Mouse (Mus musculus) frontal cortex, adult (tissue): Measurements from ENCODE around the gene Sox18.
A peak's percentile ranks its signal among the peaks of the same experiment; 100 is the strongest.

Experiments used
- ATAC-seq: cut with Nextera tagmentation; 2 replicates; pipeline ENCODE4 v1.9.2; 2017; ENCODE audit warnings: mild to moderate bottlenecking, moderate library complexity, mixed read lengths; ENCODE audit not compliant: low TSS enrichment

The Sox18 gene

DNA sequence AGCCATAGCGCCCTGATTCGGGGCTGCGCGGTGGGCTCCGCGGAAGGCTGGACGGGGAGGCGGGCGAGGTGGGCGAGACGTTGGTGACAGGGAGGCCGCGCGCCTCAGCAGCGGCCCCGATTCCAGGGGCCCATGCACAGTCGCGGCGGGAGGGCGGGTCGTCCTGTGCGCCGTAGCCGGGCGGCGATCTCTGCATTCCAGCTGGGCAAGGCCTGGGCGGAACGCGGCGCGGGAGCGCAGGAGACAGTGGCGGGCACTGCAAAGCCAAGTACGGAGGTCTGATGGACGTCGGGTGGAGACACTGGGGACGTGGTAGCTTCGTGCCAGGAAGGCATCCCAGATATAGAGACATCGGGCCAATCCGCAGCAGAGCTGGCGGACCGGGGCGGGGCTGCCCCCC lies at the start of gene Sox18:
Gene Sox18, minus strand, starts transcription at position 315 of the 400 bp plus-strand sequence.
- peak; percentile 39; the same call in 1 of the 2 replicates for ATAC-seq

DNA sequence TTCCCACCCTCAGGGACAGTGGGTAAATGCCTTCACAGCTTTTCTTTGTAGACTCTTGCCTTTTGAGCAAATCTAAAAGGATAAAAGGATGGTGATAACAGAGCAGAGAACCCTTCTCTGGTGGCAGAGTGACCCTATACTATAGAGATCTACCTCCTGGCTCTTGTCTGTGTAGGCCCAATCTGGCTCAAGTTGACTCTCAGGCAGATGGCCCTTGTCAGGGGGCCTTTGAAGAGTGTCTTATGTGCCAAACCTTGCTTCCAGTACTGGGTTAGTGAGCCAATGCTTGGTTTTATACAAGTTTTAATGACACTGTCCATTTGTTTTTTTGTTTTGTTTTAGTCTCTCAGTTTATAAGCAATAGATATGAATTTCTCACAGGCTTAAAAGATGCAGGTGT lies 49.8 kb upstream of the Sox18 start:
- ATAC-seq = no peak

DNA sequence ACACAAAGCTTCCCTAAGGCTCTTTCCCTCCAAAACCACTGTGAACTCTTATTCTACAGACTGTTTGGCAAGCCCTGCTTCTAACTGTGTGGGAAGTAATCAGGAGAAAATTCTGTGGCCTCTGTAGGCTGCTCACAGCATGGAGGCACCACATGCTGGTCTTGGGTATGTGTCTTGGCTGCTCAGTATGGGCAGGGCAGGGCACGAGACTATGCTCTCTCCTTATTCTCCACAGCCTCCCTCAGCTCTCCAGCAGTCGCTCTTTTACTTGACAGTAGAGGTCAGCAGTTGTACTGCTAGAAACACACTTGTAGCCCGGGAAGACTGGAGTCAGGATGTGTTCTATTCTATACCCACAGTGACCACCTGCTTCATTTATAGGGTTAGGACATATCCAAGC lies 48.6 kb upstream of the Sox18 start:
- no peak for ATAC-seq

DNA sequence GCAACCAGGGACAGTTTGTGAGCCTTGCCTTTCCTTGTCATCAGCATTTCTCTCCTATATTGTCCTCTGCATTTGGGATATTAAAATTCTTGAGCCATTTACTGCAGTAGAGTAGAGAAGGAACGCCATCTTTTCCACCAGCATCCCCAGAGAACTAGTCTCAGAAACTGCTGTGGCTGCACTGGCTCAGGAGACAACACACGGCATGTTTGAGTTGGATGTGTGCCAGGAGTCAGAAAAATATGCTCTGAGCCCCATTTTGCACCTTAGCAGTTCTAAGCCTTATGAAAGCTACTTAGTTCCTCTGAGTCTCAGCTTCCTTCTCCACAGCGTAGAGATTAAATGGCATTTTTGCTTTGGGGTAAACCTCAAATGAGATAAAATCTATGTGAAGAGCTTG lies 45.6 kb upstream of the Sox18 start:
- ATAC-seq = no peak

DNA sequence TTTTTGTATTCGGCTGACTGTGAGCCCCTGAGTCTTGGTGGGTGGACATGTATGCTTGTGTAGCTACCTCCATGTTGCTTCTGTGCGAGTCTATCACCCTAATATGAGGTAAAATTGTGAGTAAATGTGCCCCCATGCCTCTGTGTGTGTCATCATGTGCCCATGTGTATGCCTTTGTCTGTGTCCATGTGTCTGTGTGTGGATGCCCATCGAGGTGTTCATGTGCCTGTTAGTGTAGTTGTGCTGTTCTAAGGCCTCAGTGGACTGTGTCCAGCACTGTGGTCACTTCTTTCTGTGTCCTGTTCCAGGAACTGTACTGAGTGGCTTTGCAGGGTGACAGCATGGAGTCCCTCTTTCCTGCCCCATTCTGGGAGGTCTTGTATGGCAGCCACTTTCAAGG lies 43.9 kb upstream of the Sox18 start:
- ATAC-seq = peak; percentile 24

DNA sequence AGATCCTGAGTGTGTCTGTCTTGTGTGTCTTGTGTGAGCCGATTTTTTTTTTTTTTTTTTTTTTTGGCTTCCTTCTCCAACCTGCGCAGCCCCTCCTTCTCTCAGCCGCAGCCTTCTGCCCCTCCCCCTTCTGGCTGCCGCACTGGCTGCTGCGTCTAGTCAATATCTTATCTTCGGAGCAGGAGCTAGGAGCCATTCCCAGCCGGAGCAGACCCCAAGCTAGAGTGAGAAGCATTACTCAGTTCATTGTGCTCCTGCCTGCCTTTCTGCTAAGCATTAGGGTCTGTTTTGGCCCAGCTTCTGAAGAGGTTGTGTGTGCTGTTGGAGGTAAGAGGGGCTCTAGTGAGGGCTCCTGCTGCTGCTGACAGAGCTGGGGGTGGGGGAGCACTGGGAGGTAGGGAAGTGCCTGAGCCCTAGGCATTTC lies 43.5 kb upstream of the Sox18 start, which contains the start of gene Oprl1:
Gene Oprl1, plus strand, starts transcription at position 114 of the 424 bp plus-strand sequence.
- ATAC-seq = peak; percentile 55

DNA sequence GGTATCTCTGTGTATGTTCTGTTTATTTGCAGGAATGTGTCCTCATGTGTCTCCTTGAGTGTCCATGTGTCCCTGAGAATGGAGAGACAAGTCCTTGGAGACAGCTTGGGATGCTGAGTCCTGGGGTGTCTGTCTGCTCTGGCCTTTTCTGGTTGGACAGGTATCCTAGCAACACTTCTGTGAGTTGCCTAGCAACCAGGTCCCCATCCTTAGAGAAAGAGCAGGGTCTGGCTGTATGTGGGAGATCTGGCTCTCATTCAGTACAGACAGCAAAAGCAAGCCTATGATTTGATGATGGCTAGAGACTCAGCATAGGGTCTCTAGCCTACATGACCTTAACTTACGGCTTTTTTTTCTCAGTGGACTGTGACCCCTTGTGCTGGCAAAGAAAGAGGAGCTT lies 42.3 kb upstream of the Sox18 start:
- peak; percentile 79 for ATAC-seq

DNA sequence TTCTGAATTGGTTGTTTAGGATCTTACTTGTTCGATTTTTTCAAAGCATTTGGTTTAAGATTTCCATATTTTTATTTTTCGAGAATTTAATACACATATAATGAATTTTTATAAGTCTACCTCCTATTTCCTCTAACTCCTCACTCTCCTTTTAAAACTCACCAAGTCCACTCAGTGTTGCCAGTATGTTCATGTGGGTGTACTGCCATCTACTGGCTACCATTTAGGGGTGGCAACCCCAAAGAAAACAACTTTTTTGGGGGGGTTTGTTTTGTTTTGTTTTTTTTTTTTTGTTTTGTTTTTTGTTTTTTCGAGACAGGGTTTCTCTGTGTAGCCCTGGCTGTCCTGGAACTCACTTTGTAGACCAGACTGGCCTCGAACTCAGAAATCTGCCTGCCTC lies 35.2 kb upstream of the Sox18 start:
- ATAC-seq = no peak

DNA sequence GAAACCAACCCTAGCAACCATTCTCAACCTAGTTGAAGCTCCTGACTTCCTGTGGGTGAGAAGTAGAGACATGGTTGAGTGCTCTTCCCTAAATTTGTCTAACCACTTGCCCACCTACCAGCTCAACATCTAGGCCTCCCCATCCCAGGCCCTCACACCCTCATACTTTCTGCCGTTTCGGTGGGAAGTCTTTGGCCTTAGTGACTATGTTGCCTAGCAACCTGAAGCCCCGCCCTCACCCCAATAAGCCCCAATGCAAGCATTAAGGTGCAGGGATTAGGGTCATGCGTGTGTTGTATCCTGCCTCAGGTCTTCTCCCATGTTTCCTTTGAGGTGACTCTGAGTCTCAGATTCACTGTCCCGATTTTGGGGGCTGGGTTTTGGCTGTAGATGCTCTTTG lies 26.8 kb upstream of the Sox18 start, which contains the start of gene Lkaaear1:
Gene Lkaaear1, minus strand, starts transcription at position 202 of the 400 bp plus-strand sequence.
- ATAC-seq = no peak

DNA sequence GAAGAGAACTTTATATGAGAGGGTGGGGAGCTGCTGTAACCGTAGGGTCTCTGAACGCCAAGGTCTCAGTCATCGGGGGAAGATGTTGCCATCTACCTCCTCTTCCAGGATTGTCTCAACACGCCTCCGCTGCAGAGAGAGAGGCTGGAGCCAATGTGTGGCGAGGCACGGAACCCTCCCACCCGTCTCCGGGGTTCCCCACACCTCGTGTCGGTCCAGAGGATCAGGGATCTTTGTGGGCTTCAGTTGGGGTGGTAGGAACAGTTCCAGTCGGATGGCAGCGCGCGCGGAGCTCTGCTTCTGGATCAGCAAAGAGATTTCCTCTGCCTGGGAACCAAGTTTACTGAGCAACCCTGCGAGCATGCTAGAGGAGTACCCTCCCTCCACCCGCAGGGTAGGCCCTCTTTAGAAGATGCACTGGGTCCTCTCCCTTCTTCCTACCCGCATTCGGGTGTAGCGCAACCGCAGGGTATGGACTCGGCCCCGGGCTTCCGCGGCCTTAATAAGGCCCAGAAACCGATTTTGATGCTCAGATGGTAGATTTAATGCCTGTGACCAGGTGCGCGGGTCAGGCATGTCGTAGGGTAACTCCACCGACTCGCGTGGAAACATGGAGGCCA lies 25.5 kb upstream of the Sox18 start:
- no peak for ATAC-seq

DNA sequence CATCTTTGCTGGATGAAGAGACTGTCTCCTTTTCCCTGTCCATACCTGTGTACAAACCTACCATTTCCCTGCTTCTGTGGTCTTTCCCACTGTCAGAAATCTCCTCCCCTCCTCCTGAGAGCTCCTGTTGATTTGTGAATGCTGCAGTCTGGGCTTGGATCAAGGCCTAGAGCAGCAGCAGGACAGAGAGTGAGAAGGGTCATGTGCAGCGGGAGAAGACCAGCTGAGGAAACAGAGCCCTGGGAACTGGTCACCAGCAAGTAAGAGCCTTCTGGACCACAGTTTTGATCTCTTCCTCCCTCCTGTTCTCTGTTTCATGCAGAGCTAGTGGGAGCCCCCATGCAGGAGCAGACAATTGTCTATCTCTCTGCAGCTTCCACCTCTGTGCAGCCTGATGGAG lies 24.3 kb upstream of the Sox18 start:
- no peak for ATAC-seq

DNA sequence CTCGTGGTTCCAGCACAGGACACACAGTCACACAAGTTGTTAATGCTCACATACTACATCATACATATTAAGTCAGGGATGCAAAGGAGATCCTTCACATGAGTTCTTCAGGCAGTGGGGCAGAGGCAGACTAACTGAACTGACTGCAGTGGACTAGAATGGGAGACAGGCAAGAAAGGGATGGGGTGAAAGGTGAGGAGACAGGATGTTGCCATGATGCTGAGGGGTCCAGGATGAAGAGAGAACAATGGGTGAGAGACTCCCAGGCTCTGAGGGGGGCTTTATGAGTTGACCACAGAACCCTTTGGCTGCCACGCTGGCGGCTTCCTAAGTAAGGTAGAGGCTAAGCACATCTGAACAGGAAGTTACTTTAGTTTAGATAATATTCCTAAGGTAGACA lies 23.1 kb upstream of the Sox18 start:
- ATAC-seq = no peak

DNA sequence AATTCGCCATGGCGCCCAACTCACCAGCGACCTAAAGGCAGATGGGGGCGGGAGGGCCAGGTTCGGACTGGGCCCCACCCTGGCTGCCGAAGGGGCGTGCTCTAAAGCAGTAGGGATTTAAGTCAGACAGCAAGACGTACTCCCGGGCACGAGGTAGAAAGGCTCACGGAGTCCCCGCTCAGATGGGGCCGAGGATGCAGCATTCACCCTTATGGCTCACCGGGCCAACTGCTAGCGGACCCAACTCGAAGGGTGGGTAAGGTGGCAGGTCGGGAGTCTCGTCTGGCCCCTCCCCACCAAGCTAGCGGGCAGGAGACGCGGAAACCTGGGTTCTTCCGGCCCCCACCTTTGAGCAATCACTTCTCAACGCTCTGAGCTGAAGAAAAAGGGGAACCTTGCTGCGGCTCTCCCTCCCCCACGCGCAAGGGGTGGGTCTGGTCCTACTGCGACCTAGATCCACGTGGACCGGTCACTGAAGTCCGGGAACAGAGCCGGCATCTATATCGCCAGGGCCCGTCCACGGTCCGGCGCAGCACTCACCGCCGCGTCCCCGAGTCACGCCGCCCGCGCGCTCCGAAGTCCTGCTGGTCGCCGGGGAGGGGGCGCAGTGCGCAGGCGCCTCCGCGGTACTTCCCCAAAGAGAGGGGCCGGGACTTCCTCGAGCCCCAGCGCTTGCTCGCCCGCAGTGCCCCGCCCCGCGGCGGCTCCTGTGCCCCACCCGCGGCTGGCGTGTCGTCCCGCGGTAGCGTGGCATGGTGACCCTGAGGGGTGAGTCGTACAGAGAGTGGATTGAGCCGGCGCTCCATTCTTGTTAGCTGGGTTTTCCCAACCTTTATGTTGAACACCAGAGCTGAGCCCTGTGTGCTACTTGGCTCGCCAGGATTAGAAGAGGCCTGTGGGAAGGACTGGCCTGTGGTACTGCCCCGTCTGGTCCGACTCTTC lies 22.2 kb upstream of the Sox18 start, which contains the start of gene Rgs19:
Gene Rgs19, minus strand, starts transcription at position 639 of the 942 bp plus-strand sequence.
- ATAC-seq = peak; percentile 53

DNA sequence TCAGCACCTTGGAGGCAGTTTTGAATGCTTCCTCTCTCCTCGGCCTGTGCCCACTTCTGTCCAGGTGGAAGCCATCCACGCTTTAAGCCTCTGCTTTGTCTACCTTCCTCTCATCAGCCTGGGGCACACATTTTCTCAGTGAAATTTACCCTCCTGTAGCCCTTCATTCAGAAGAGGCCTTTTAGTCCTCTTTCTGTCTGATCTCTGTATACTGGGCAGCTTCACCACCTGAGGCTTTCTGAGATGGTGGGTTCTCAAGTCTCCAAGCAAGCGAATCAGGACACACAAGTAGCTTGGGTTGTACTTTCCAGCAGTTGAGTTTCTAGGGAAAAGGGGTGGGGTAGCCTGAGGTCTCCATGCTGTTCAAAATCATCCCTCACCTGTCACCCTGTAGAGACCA lies 20.9 kb upstream of the Sox18 start:
- ATAC-seq = no peak

DNA sequence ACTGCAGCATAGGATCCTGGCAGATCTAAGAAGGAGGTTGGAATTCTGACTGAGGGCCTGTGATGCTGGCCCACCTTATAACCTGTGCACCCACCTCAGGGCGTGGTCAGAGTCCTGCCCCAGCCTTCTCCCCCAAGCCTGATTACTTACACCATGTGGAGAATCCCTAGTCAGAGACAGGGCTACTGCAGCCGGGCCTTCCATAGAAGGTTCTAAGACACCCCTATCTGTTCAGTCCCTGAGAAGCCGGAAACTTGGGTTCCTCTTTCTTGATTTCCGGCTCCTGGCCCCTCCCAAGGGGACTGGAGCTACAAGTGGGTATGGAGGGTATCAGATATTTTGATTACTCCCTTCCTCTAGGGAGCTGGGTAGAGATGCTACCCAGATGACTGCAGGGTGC lies 20.1 kb upstream of the Sox18 start:
- no peak for ATAC-seq

DNA sequence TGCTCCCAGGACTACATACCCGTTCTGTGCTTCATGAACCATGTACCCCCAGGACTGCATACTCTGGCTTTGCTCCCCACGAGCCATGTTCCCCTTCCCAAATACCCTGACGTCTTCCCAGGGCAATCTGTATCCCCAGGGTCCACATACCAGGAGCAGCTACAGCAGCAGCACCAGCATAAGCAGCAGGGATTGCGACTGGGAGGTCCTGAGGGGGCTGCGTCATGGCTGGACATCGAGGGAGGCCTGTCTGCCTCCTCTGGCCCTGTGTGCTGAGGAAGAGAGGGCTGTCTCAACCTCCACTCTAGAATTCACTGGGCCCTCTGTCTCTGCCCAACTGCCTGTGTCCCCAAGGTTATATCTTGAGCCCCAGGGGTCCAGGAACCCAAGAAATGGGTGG lies 19.6 kb upstream of the Sox18 start:
- ATAC-seq = no peak

DNA sequence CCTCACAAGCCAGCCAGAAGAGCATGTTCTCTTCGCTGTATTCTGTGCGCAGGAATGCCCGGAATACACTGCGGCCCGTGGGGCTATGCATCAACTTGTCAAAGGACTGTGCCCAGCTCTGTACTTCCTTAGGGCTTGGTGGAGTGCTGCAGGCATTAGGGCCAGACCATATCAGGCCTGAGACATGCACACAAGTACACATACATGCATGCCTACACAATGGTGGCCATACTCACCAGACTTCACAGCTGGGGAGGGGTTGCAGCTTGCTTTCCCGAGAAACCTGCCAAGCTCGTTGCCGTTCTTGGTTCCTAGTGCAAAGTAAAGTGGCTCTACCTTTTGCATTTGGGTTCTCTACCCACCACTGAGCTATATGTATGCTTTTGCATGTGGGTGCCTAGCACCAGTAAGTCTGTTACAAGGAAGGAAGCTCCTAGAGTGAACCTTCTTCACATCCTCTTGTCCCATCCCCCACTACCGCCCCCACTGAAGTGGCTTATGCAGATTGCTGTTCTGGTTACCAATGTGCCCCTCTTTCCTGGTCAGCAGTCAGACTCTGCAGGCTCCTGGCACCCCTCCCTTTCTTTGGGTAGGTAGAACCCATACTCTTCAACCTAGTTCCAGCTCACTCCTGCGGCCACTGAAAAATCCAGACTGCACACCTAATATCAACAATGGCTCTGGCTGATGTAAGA lies 18.2 kb upstream of the Sox18 start:
- 0 out of 2 replicates have a peak, but pooled peaks have one; percentile 12 for ATAC-seq

DNA sequence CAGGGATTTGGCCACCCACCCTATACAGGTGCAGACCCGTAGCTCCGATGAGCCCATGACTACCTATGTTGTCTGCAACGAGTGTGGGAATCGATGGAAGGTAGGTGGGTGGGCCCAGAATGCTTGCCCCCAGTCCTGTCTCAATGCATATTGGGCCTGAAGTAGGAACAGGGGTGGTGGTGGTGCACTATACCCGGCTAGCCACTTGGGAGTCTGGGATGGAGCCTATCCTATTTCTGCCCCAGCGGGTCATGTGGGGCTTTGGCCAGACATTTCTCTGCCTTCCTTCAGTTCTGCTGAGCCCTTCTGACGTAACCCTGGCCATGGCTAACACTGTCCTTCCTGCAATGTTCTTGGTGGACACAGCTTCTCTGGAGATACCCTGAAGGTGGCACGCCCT lies 16.1 kb upstream of the Sox18 start:
- no peak for ATAC-seq

DNA sequence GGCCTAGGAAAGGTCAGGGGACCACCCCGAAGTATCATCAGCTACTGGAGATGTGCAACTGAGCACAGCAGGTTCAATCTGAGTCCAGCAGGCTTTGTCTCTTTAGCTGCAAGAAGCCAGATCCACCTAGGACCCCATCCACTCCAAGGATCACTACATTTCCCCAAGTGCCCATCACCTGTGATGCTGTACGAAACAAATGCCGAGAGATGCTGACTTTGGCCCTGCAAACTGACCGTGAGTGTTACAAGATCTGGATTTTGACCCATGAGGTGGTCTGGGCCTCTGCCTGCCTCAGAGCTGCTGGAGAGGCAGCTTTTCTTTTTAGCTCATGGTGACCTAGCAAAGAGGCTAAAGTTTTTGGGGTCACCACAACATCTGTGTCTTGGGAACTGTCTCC lies 14.2 kb upstream of the Sox18 start:
- no peak for ATAC-seq

DNA sequence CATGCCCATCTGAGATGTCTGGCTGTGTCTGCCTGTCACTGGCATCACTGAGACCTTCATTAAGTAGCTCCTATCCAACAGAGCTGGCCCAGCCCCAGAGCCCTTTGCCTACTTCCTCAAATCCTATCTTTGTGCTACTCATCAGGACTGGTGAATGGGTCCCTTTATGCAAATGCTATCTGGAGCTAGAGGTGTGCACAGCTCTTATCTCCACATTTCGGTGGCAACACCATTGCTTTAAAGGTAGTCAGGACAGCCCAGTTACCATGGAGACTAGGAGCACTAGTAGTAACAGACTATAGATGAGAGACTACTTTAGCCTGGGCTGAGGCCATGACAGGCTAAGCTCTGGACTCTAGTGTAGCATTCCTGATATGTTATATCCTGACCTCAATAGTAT lies 13.3 kb upstream of the Sox18 start:
- no peak for ATAC-seq

DNA sequence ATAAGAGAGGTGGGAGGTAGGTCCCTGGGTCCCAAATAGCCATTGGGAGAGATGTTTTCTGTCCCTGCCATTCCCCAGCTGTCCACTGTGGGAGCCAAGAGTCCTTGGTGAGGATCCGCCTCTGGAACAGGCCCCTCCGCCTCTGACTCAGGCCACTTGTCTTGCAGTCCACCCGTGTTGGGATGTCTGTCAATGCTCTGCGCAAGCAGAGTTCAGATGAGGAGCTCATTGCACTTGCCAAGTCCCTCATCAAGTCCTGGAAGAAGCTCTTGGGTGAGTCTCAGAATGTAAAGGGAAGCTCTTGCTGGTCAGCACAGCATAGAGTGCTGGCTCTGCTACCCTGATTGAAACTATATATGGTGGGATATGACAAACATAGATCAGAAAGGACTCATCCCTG lies 11.9 kb upstream of the Sox18 start:
- ATAC-seq = no peak

DNA sequence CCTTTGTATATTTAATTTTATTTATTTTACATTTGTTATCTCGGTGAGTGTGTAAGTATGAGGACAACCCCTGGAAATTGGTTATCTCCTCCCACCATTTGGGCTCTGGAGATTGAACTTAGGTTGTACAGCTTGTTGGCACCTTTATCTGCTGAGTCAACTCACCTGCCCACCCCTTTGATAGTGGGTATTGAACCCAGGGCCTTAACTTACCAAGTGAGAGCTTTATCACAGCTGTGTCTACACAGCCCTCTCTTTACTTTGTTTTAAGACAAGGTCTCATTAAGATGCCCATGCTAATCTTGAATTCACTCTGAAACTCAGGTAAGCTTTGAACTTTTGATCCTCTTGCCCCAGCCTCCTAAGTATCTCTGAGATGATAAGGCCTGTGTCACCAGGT lies 10.5 kb upstream of the Sox18 start:
- ATAC-seq = no peak
